Mouse (Mus musculus) stomach, postnatal 0 days (tissue): ENCODE measurements around the gene Rxfp1. TPM values are rescaled to one million over a fixed set of nuclear protein-coding genes. Genes with fewer than 3 reads are reported as not detected.
A peak's percentile ranks its signal among the peaks of the same experiment; 100 is the strongest.

Source experiments
- ATAC-seq: fragments of 200-750 bp; cut with Nextera tagmentation; 2 replicates; pipeline ENCODE4 v1.8.0; 2017; ENCODE audit not compliant: low FRiP score, low TSS enrichment
- DNase-seq: peaks from one replicate; pipeline ENCODE4 v3.0.0-alpha.2; 2016; ENCODE audit warnings: low spot score
- H3K27ac ChIP-seq: fragments of 300-500 bp; sonication (generic); replicated peaks from 2 replicates; pipeline ENCODE4 v1.5.1; 2014; ENCODE audit warnings: mild to moderate bottlenecking, control low read depth
- H3K27me3 ChIP-seq: fragments of 300-500 bp; sonication (generic); 2 replicates; pipeline ENCODE4 v1.6.1; 2014; ENCODE audit warnings: low read length; ENCODE audit not compliant: control insufficient read depth, insufficient read depth
- H3K36me3 ChIP-seq: fragments of 300-500 bp; sonication (generic); 2 replicates; pipeline ENCODE4 v1.6.1; 2014; ENCODE audit warnings: low read length, mixed read lengths; ENCODE audit not compliant: control insufficient read depth, insufficient read depth
- H3K4me1 ChIP-seq: fragments of 300-500 bp; sonication (generic); replicated peaks from 2 replicates; pipeline ENCODE4 v1.6.1; 2014; ENCODE audit warnings: antibody characterized with exemption; ENCODE audit not compliant: control insufficient read depth, insufficient read depth
- H3K4me2 ChIP-seq: fragments of 300-500 bp; sonication (generic); replicated peaks from 2 replicates; pipeline ENCODE4 v1.6.1; 2014; ENCODE audit warnings: low read depth, mild to moderate bottlenecking, control low read depth, moderate library complexity
- H3K4me3 ChIP-seq: fragments of 300-500 bp; sonication (generic); 2 replicates; pipeline ENCODE4 v1.5.1; 2014; ENCODE audit warnings: low read depth, low read length, control low read depth
- H3K9ac ChIP-seq: fragments of 300-500 bp; sonication (generic); 2 replicates; pipeline ENCODE4 v1.6.1; 2014; ENCODE audit warnings: mild to moderate bottlenecking, low read length, control low read depth, mixed read lengths
- H3K9me3 ChIP-seq: fragments of 300-500 bp; sonication (generic); 2 replicates; pipeline ENCODE4 v1.6.1; 2016; ENCODE audit warnings: low read length; ENCODE audit not compliant: control insufficient read depth
- CTCF ChIP-seq: IDR thresholded peaks from 2 replicates; pipeline ENCODE4 v1.5.1; 2016; ENCODE audit warnings: antibody characterized with exemption, low read depth, mild to moderate bottlenecking, moderate library complexity
- EP300 ChIP-seq: optimal IDR thresholded peaks from 2 replicates; pipeline ENCODE3; 2016; ENCODE audit warnings: antibody characterized with exemption
- WGBS: fragments of 180-500 bp; shearing (Covaris S2); extraction: QIAGEN DNeasy Blood & Tissue Kit; methylation state at CpG from one replicate; pipeline ENCODE4 v1.1.7; 2014; 5-methylcytosine and 5-hydroxymethylcytosine counted together
- polyA plus RNA-seq: library from polyadenylated mRNA; unstranded; fragments of >200 nt; fragmentation: Nextera tagmentation; extraction: Ambion mirVana; gene quantifications from 2 replicates; pipeline ENCODE4 v1.2.1, GENCODE M21; 2015

The Rxfp1 gene
- 0.04 TPM in 1 of 2 replicates, not detected in the other for polyA plus RNA-seq

DNA sequence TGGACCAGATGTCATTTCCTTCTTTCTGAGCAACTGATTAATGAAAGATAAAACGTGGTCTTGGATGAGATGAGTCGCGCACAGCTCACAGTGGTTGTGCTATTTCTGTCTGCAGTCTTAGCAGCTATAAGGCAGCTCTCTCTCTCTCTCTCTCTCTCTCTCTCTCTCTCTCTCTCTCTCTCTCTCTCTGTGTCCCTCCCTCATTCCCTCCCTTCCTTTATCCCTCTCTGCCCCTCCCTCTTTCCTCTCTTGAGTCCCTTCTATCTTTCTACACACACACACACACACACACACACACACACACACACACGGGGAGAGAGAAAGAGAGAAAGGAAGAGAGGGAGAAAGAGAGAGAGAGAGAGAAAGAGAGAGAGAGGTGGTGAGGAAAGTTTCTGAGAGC is at the start of gene Rxfp1:
Gene Rxfp1, minus strand, starts transcription at position 101 of the 400 bp plus-strand sequence.
- 47% methylated on average over 4 of the region's 4 CpGs for WGBS
- ATAC-seq, result no peak
- no peaks in the 10 kb centered on the region for H3K27me3 ChIP-seq
- H3K4me3 ChIP-seq, result no peak within 1 kb of the TSS
- TF ChIP-seq CTCF (no peak), EP300 (no peak)
- H3K36me3 ChIP-seq, result no peaks in the 10 kb centered on the region
- no peak within 1 kb of the TSS for H3K27ac ChIP-seq
- H3K4me2 ChIP-seq, result no peak within 1 kb of the TSS
- H3K9me3 ChIP-seq, result no peaks in the 10 kb centered on the region
- no peaks in the 10 kb centered on the region for H3K4me1 ChIP-seq
- no peak for DNase-seq
- H3K9ac ChIP-seq, result no peak within 1 kb of the TSS

DNA sequence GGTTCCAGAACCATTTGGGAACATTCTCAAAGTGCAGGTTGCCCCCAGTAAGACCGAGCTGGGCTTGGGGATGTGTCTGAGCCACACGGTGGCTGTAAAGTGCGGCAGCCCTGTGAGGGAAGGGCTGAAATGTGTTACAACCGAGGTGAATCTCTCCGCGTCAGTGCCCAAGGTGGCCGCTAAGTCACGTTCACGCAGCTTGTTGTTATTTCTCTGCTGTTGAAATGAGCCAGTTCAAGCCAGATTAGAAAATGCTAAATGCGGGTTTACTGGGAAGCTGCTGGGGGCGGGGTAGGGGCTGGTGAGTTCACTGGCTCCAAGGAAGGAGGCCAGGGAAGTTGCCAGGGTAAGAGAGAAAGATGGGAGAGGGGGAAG is 46.7 kb upstream of the Rxfp1 start:
- ATAC-seq (no peak), DNase-seq (no peak)
- Histone ChIP-seq H3K27me3 (no peaks in the 10 kb centered on the region), H3K4me3 (no peak overlapping the region), H3K9me3 (no peaks in the 10 kb centered on the region), H3K9ac (no peak overlapping the region), H3K36me3 (no peaks in the 10 kb centered on the region), H3K4me1 (no peaks in the 10 kb centered on the region), H3K27ac (no peak overlapping the region), H3K4me2 (peak overlapping the region; percentile 23; the same call in 1 of the 2 replicates)
- no peak for TF ChIP-seq EP300
- no peak for TF ChIP-seq CTCF
- 18% methylated on average over 11 of the region's 11 CpGs for whole genome bisulfite sequencing

DNA sequence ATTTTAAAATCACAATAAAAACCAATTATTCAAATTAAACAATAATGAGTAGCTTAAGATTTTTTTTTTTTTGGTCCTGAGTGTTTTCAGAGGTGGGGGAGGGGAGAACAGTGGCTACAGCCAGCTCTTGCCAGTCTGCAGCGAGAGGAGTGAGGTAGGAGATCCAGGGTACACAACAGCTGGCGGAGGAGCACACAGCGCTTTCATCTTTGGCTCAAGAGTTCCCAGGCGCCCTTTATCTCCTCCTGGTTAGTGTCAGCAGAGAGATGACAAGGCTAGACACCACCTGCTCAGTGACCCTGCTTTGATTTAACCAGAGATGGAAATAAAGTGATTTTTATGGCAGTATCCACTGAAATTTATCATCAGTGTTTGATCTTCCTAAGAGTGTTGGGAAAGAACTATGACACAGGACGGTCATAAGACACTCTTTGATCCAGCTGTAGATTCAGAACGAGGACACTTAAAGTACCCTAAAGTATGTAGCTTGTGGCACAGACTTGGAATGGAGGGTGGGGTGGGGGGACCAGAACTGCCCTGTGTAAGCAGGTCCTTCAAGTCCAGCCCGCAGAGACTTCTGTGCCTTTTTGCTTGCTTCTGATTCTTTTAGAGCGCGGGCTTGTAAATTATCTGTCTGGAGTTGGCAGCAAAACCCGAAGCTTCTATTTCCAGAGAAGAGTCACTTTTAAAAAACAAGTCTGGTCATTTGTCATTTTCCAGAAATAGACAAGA is 46.1 kb upstream of the Rxfp1 start:
- Histone ChIP-seq H3K4me2 (peak overlapping the region; percentile 23; the same call in 1 of the 2 replicates), H3K4me3 (no peak overlapping the region), H3K4me1 (no peaks in the 10 kb centered on the region), H3K27ac (no peak overlapping the region), H3K9ac (no peak overlapping the region), H3K36me3 (no peaks in the 10 kb centered on the region), H3K9me3 (no peaks in the 10 kb centered on the region), H3K27me3 (no peaks in the 10 kb centered on the region)
- TF ChIP-seq EP300 (no peak), CTCF (no peak)
- ATAC-seq, result no peak
- WGBS, result 28% methylated on average over 10 of the region's 10 CpGs
- no peak for DNase-seq

DNA sequence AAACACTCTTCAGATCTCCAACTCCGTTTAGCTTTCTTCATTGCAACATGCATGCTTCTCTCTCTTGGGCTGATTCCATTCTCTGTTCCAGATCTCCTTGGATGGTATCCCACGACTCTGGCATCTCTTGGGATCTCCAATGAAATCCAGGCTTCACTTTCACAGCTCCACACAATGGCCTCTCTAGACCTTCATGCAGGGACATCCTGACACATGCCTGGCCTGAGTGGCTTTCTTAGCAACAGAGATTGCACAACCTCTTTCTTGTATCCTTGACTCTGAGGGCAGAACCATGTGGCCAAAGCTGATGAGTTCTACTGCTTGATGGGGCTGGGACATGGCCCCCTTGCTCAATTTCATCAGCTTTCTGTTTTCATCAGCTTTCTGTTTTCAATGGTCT is 35.0 kb upstream of the Rxfp1 start:
- TF ChIP-seq CTCF (no peak), EP300 (no peak)
- no peaks in the 10 kb centered on the region for H3K27me3 ChIP-seq
- ATAC-seq, result no peak
- no peak overlapping the region for H3K4me3 ChIP-seq
- no peaks in the 10 kb centered on the region for H3K36me3 ChIP-seq
- H3K27ac ChIP-seq, result no peak overlapping the region
- no peak for DNase-seq
- H3K4me2 ChIP-seq, result no peak overlapping the region
- no peaks in the 10 kb centered on the region for H3K4me1 ChIP-seq
- H3K9ac ChIP-seq, result no peak overlapping the region
- 75% methylated on average over 2 of the region's 2 CpGs for WGBS
- H3K9me3 ChIP-seq, result no peaks in the 10 kb centered on the region

DNA sequence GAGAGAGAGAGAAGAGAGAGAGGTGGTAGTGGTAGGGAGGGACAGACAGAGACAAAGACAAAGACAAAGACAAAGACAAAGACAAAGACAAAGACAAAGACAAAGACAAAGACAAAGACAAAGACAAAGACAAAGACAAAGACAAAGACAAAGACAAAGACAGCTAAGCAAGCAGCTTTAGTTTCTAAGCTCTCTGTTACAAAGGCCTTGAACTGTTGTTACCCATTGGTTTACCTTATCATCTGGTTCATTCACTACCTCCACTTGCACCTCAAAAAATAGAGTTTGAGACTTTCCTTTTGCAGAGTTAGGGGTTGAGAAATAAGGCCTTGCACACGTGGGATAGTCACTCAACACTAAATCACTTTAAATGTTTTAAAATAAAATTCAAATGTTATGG is 16.1 kb upstream of the Rxfp1 start:
- 45% methylated on average over 1 of the region's 1 CpGs for WGBS
- H3K27ac ChIP-seq, result no peak overlapping the region
- H3K4me2 ChIP-seq, result no peak overlapping the region
- no peaks in the 10 kb centered on the region for H3K9me3 ChIP-seq
- DNase-seq (no peak), ATAC-seq (no peak)
- no peaks in the 10 kb centered on the region for H3K4me1 ChIP-seq
- H3K36me3 ChIP-seq, result no peaks in the 10 kb centered on the region
- H3K9ac ChIP-seq, result no peak overlapping the region
- H3K27me3 ChIP-seq, result no peaks in the 10 kb centered on the region
- no peak overlapping the region for H3K4me3 ChIP-seq
- TF ChIP-seq EP300, result no peak
- TF ChIP-seq CTCF, result no peak

DNA sequence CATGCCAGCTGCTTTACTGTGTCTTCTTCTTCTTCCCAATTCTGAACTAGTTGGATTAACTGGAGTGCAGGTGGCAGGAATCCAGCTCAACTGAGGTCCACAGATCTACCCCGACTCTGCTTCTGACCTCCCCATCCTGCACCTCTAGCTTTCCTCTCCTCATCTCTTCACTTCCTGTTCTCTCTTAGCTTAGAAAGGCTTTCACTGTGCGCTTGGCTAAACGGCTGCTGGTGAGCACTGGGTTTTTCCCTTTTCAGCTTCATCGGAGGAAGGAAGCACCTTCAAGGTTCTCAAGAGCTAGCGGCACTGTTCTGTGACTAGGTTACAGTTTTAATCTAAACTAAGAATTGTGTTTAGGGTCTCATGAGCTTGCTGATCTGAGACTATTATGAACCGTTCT is 8.9 kb upstream of the Rxfp1 start:
- 84% methylated on average over 6 of the region's 6 CpGs for WGBS
- no peaks in the 10 kb centered on the region for H3K9me3 ChIP-seq
- no peak for ATAC-seq

More for the DNA sequence above, 8.9 kb upstream of the Rxfp1 start:
- H3K9ac ChIP-seq, result no peak overlapping the region
- DNase-seq, result no peak
- no peaks in the 10 kb centered on the region for H3K4me1 ChIP-seq
- no peak overlapping the region for H3K4me2 ChIP-seq
- H3K27ac ChIP-seq, result no peak overlapping the region
- TF ChIP-seq CTCF (no peak), EP300 (no peak)
- no peaks in the 10 kb centered on the region for H3K27me3 ChIP-seq
- no peak overlapping the region for H3K4me3 ChIP-seq
- no peaks in the 10 kb centered on the region for H3K36me3 ChIP-seq
